Mouse (Mus musculus): ENCODE data around the gene Nppb.

DNA sequence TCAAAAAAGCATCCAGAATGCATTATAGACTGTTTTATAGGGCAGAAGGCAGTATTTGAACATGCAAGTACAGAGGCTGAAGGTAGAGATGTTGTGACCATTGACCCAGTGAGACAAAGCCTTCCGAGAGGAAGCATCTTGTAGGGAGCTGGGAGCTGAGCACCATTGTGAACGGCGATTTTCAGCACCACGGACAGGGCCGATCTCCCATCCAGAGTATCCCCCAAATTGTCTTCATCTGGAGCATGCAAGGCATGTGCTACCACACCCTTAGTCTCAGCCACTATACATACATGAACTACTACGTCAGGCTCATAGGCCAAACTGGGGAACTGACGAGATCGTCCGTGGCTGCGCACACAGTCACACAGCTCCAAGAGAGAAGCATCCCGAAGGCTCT, 28.4 kb upstream of the Nppb start:
- TF ChIP-seq CTCF (IDR thresholded peaks at IDR 0.05; ENCODE audit: low read depth) (no peak), EP300 (IDR thresholded peaks at IDR 0.05; ENCODE audit: low read depth) (no peak)
